Mouse (Mus musculus) lung, embryonic 14.5 days (tissue): Measurements from ENCODE around the gene Wwtr1. TPM values are rescaled to one million over a fixed set of nuclear protein-coding genes. Genes with fewer than 3 reads are reported as not detected.

Source experiments
- ATAC-seq: fragments of 200-750 bp; cut with Nextera tagmentation; 2 replicates; pipeline ENCODE4 v1.8.0; 2017; ENCODE audit warnings: mild to moderate bottlenecking, moderate TSS enrichment, moderate library complexity; ENCODE audit not compliant: insufficient read depth
- DNase-seq: peaks from one replicate; pipeline ENCODE4 v3.0.0-alpha.2; 2015
- H3K27ac ChIP-seq: fragments of 300-500 bp; sonication (generic); 2 replicates; pipeline ENCODE4 v1.5.1; 2014; ENCODE audit warnings: low read depth, mild to moderate bottlenecking, moderate library complexity
- H3K27me3 ChIP-seq: fragments of 300-500 bp; sonication (generic); 2 replicates; pipeline ENCODE4 v1.6.1; 2014; ENCODE audit warnings: low read length, control low read depth; ENCODE audit not compliant: insufficient read depth
- H3K36me3 ChIP-seq: fragments of 300-500 bp; sonication (generic); 2 replicates; pipeline ENCODE4 v1.6.1; 2014; ENCODE audit warnings: control low read depth; ENCODE audit not compliant: insufficient read depth
- H3K4me1 ChIP-seq: fragments of 300-500 bp; sonication (generic); 2 replicates; pipeline ENCODE4 v1.6.1; 2014; ENCODE audit warnings: antibody characterized with exemption, control low read depth; ENCODE audit not compliant: insufficient read depth
- H3K4me2 ChIP-seq: fragments of 300-500 bp; sonication (generic); 2 replicates; pipeline ENCODE4 v1.6.1; 2014; ENCODE audit warnings: mild to moderate bottlenecking
- H3K4me3 ChIP-seq: fragments of 300-500 bp; sonication (generic); 2 replicates; pipeline ENCODE4 v1.5.1; 2014; ENCODE audit warnings: low read depth, low read length
- H3K9ac ChIP-seq: fragments of 300-500 bp; sonication (generic); 2 replicates; pipeline ENCODE4 v1.6.1; 2014
- H3K9me3 ChIP-seq: fragments of 300-500 bp; sonication (generic); 2 replicates; pipeline ENCODE4 v1.6.1; 2016; ENCODE audit warnings: low read depth, low read length, control low read depth
- CTCF ChIP-seq: IDR thresholded peaks from 2 replicates; pipeline ENCODE4 v1.5.1; 2016; ENCODE audit warnings: antibody characterized with exemption, low read depth
- WGBS: fragments of 180-500 bp; shearing (Covaris S2); extraction: QIAGEN DNeasy Blood & Tissue Kit; methylation state at CpG from one replicate; pipeline ENCODE4 v1.1.7; 2014; 5-methylcytosine and 5-hydroxymethylcytosine counted together
- microRNA-seq: library from miRNA; unstranded; fragments of <30 nt; microRNA quantifications from one replicate; pipeline ENCODE4, GENCODE M21; 2016; ENCODE audit warnings: borderline number of aligned reads
- polyA plus RNA-seq: library from polyadenylated mRNA; unstranded; fragments of >200 nt; fragmentation: Nextera tagmentation; extraction: Ambion mirVana; gene quantifications from 2 replicates; pipeline ENCODE4 v1.2.1, GENCODE M21; 2014

The Wwtr1 gene
- polyA plus RNA-seq, 1 experiment from 2014 or later: 23.4 TPM

GRCm38 (mm10) chr3:57411535-57411934, 164.2 kb downstream of the Wwtr1 start:
- Histone ChIP-seq H3K36me3 (no peaks in the 10 kb centered on the region), H3K9ac (no peak overlapping the region), H3K4me2 (no peak overlapping the region), H3K9me3 (no peaks in the 10 kb centered on the region), H3K27me3 (no peaks in the 10 kb centered on the region), H3K4me1 (no peaks in the 10 kb centered on the region), H3K27ac (no peak overlapping the region), H3K4me3 (no peak overlapping the region)
- ATAC-seq (no peak), DNase-seq (no peak)
- TF ChIP-seq CTCF: no peak
- 84% methylated on average over 4 of the region's 4 CpGs for WGBS

Small RNA genes lying within 50 kb of the gene (microRNA-seq; reads per million reads assigned to microRNA genes)
- gene Mir6377: not detected

Other genes starting within 250 kb of the Wwtr1 start
- gene Tm4sf4, start 150.6 kb downstream of the Wwtr1 start, polyA plus RNA-seq: 0.12 TPM in 1 of 2 replicates, not detected in the other
- 102 and 106 TPM in 2 replicates for gene Commd2, start 75.8 kb upstream of the Wwtr1 start, polyA plus RNA-seq
- not detected in 2 replicates for gene Ankub1, start 116.9 kb upstream of the Wwtr1 start, polyA plus RNA-seq
- 62.2 and 67.2 TPM in 2 replicates for gene Rnf13, start 160.2 kb upstream of the Wwtr1 start, polyA plus RNA-seq